Mouse (Mus musculus) lung, embryonic 16.5 days (tissue): ENCODE measurements at regions not wholly inside any gene's neighbourhood (a gene's known extent, or its start where the extent isn't known, plus 50 kb on each side); places are given as distances from the start of the nearest gene placed in this dataset.

Source experiments
- ATAC-seq: fragments of 200-750 bp; cut with Nextera tagmentation; 2 replicates; pipeline ENCODE4 v1.8.0; 2017; ENCODE audit warnings: low read depth, mild to moderate bottlenecking, moderate library complexity
- H3K27ac ChIP-seq: fragments of 300-500 bp; sonication (generic); 2 replicates; pipeline ENCODE4 v1.5.1; 2014; ENCODE audit warnings: mild to moderate bottlenecking, control low read depth, low read length
- H3K27me3 ChIP-seq: fragments of 300-500 bp; sonication (generic); 2 replicates; pipeline ENCODE4 v1.6.1; 2014; ENCODE audit warnings: low read depth, low read length, mixed read lengths; ENCODE audit not compliant: control insufficient read depth, insufficient read depth
- H3K36me3 ChIP-seq: fragments of 300-500 bp; sonication (generic); 2 replicates; pipeline ENCODE4 v1.6.1; 2014; ENCODE audit warnings: low read length; ENCODE audit not compliant: control insufficient read depth, insufficient read depth
- H3K4me1 ChIP-seq: fragments of 300-500 bp; sonication (generic); replicated peaks from 2 replicates; pipeline ENCODE4 v1.6.1; 2014; ENCODE audit warnings: low read length, mixed read lengths; ENCODE audit not compliant: control insufficient read depth, insufficient read depth
- H3K4me2 ChIP-seq: fragments of 300-500 bp; sonication (generic); 2 replicates; pipeline ENCODE4 v1.6.1; 2014; ENCODE audit warnings: low read depth, low read length, control low read depth
- H3K4me3 ChIP-seq: fragments of 300-500 bp; sonication (generic); 2 replicates; pipeline ENCODE4 v1.5.1; 2014; ENCODE audit warnings: mild to moderate bottlenecking, low read length, control low read depth
- H3K9ac ChIP-seq: fragments of 300-500 bp; sonication (generic); 2 replicates; pipeline ENCODE4 v1.6.1; 2014; ENCODE audit warnings: low read length, control low read depth
- H3K9me3 ChIP-seq: fragments of 300-500 bp; sonication (generic); 2 replicates; pipeline ENCODE4 v1.6.1; 2016; ENCODE audit warnings: low read length; ENCODE audit not compliant: control insufficient read depth
- WGBS: fragments of 180-500 bp; shearing (Covaris S2); extraction: QIAGEN DNeasy Blood & Tissue Kit; methylation state at CpG from one replicate; pipeline ENCODE4 v1.1.7; 2014; 5-methylcytosine and 5-hydroxymethylcytosine counted together

DNA sequence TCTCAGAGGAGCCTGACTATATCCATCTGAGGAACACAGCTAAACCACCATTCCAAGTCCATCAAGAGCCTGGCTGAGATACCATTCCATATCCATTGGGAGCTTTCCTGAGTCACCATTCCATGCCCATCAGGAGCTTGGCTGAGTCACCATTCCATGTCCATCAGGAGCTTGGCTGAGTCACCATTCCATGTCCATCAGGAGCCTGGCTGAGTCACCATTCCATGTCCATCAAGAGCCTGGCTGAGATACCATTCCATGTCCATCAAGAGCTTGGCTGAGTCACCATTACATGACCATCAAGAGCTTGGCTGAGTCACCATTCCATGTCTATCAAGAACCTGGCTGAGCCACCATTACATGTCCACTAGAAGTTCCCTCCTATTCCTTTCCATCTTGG is 288.7 kb upstream of the N4bp1 start:
- Histone ChIP-seq H3K27ac (no peak overlapping the region), H3K4me1 (no peaks in the 10 kb centered on the region), H3K27me3 (no peaks in the 10 kb centered on the region), H3K4me3 (no peak overlapping the region), H3K4me2 (no peak overlapping the region), H3K36me3 (no peaks in the 10 kb centered on the region), H3K9ac (no peak overlapping the region), H3K9me3 (no peaks in the 10 kb centered on the region)
- ATAC-seq, result no peak

DNA sequence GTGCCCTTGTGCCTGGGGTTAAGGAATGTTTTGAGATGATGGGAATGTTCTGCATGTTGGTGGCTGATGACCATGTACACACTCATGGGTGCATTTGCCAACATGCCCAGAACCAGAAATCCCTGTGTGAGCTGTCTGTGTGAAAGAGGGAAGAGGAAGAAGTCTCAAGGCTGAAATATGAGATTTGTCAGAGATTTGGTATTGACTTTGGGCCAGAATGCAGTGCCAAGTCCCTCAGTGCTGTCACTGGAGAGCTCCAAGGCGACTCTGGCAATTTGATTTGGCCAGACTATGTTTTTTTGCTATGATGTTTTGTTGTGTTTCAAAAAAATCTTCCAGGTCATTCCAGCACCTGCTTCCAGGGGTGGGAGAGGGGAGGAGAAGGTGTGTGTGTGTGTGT is 281.7 kb upstream of the N4bp1 start:
- Histone ChIP-seq H3K27ac (no peak overlapping the region), H3K4me3 (no peak overlapping the region), H3K4me1 (no peaks in the 10 kb centered on the region), H3K36me3 (no peaks in the 10 kb centered on the region), H3K9ac (no peak overlapping the region), H3K9me3 (no peaks in the 10 kb centered on the region), H3K4me2 (no peak overlapping the region), H3K27me3 (no peaks in the 10 kb centered on the region)
- ATAC-seq, result no peak
- WGBS, result 45% methylated on average over 1 of the region's 1 CpGs

DNA sequence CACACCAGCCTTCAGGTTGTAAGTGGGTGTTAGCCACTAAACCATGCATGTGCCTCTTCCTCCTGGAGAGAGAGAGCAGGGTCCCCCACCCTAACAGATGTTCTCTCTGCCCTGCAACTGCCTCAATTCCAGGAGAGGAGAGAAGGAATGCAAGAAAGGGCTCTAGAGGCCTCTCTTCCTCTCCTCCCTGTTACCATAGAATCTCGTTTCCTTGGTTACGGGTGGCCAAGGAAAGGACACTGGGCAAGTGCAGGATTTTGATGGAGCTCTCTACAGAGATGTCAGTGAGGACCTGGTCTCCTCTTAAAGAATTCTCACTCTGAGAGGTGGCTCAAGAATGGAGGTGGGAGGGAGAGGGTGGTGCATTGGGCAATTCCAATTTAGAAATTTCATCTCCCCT is 275.4 kb upstream of the N4bp1 start:
- no peaks in the 10 kb centered on the region for H3K36me3 ChIP-seq
- no peak overlapping the region for H3K4me2 ChIP-seq
- no peak overlapping the region for H3K27ac ChIP-seq
- H3K4me1 ChIP-seq, result no peaks in the 10 kb centered on the region
- no peak overlapping the region for H3K4me3 ChIP-seq
- no peaks in the 10 kb centered on the region for H3K27me3 ChIP-seq
- WGBS, result 61% methylated on average over 2 of the region's 2 CpGs
- no peaks in the 10 kb centered on the region for H3K9me3 ChIP-seq
- ATAC-seq, result no peak
- no peak overlapping the region for H3K9ac ChIP-seq

DNA sequence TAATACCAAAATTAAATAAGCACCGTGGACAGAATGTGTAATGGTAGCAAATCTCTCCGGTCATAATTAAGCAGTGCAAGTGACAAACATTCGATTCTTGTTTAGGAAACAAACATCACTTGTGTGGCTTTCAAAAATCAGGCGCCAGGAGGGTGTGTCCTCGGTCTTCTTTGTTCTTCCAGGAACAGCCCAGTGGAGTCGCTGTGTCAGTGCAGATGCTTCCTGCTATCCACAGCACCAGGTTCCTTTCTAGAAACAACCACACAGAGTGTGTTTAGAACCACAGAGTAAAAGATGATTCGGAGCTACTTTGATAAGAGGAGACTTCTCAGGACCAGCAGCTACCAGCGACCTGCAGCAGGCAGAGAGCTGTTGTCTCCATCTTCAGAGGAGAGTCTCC is 273.3 kb upstream of the N4bp1 start:
- Histone ChIP-seq H3K4me3 (no peak overlapping the region), H3K9me3 (no peaks in the 10 kb centered on the region), H3K9ac (no peak overlapping the region), H3K4me2 (no peak overlapping the region), H3K27me3 (no peaks in the 10 kb centered on the region), H3K36me3 (no peaks in the 10 kb centered on the region), H3K4me1 (no peaks in the 10 kb centered on the region), H3K27ac (no peak overlapping the region)
- ATAC-seq, result no peak
- WGBS, result 50% methylated on average over 8 of the region's 8 CpGs

DNA sequence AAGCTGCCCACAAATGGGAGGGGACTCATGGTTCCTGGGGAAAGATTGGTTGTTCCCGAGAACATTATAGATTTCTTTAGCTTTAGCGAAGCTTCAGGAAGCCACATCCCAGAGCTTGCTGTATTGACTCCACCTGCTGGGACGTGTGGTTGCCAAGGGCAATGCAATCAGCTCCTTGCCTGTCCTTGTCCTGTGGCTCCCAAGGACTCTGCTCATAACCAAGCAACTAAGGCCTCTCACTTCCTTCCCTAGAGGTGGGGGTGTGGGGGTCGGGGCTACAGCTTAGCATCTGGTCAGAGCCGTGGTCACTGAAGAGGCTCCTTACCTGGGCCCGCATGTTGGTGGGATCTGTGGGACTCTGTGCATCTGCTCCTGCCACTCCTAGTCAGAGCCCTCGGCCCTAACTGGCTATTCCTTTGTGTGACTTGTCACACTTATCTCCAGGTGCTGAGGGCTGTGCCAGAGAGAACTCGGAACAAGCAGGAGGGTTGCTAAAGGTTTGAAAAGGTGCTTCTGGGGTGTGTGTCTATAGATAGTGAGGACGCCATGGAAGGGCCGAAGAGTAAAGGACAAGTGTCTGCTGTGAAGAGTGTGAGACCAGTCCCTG is 270.9 kb upstream of the N4bp1 start:
- Histone ChIP-seq H3K9me3 (no peaks in the 10 kb centered on the region), H3K27ac (no peak overlapping the region), H3K9ac (no peak overlapping the region), H3K4me1 (no peaks in the 10 kb centered on the region), H3K4me2 (no peak overlapping the region), H3K36me3 (no peaks in the 10 kb centered on the region), H3K4me3 (no peak overlapping the region), H3K27me3 (no peaks in the 10 kb centered on the region)
- 50% methylated on average over 10 of the region's 10 CpGs for WGBS
- ATAC-seq, result 0 out of 2 replicates have a peak, but pooled peaks have one; percentile 20

DNA sequence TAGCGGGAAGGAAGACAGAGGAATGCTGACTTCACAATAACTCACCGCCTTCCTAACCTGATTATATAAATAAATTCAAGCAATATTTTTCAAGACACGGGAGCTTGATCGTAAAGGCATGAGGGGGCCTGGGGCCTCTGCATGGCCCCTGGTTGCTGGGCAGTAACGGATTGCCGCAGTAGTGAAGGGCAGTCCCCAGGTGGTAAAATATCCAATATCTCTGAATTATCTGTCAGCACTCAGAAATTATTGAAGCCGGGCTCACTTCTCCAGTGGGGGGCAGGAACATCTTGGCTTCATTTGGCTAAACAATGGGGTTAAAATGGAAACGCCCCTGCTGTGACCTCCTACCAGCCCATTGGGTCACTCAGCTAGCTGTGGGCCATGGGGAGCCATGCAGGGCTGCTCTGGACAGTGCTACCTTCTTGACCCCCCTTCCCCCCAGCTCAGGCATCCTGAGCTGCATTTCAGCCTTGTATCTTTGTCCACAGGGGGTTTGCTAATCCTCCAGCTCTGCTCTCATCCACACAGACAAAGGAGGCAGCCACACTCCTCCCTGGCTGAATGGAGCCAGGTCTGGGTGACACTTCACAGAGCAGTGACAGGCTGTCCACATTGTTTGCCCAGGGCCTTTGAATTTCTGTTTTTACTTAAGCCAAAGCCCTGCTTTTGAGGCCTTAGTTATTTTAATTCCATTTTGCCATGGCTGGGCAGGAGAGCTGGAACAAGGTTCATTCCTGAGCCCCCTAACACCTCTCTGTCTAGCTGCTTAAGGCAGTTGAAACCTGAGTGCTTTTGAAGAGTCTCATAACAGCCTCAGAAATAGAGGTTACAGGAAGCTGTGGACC is 267.2 kb upstream of the N4bp1 start:
- WGBS, result 39% methylated on average over 8 of the region's 8 CpGs
- H3K4me1 ChIP-seq, result no peaks in the 10 kb centered on the region
- no peak for ATAC-seq

DNA sequence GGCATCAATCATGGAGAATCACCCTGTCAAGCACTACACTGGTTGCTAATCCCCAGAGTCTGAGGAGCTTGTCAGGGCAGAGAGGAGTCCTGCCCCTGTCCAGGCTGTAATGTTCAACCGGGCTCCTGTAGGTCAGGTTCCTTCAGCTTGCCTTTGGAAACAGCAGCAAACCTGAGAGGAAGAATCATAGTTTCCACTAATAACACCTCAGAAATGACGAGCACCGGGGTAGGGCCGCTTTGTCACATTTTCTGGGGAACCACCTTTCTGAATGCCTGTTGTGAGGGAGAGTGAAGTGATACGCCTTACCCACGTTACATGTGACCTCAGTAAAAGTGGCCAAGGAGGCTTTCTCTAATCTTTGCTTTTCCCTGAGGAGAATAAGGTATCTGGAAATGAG is 263.8 kb upstream of the N4bp1 start:
- whole genome bisulfite sequencing, result 78% methylated on average over 6 of the region's 6 CpGs
- Histone ChIP-seq H3K4me3 (no peak overlapping the region), H3K4me1 (peaks cover 3% of the 10 kb centered on the region; the same call in 1 of the 2 replicates), H3K9ac (no peak overlapping the region), H3K27ac (no peak overlapping the region), H3K36me3 (no peaks in the 10 kb centered on the region), H3K9me3 (peaks cover 4% of the 10 kb centered on the region; the same call in 1 of the 2 replicates), H3K27me3 (no peaks in the 10 kb centered on the region), H3K4me2 (no peak overlapping the region)
- no peak for ATAC-seq

More for the DNA sequence above, 267.2 kb upstream of the N4bp1 start:
- Histone ChIP-seq H3K27ac (no peak overlapping the region), H3K27me3 (no peaks in the 10 kb centered on the region), H3K4me2 (no peak overlapping the region), H3K36me3 (no peaks in the 10 kb centered on the region), H3K4me3 (no peak overlapping the region), H3K9me3 (no peaks in the 10 kb centered on the region), H3K9ac (no peak overlapping the region)

DNA sequence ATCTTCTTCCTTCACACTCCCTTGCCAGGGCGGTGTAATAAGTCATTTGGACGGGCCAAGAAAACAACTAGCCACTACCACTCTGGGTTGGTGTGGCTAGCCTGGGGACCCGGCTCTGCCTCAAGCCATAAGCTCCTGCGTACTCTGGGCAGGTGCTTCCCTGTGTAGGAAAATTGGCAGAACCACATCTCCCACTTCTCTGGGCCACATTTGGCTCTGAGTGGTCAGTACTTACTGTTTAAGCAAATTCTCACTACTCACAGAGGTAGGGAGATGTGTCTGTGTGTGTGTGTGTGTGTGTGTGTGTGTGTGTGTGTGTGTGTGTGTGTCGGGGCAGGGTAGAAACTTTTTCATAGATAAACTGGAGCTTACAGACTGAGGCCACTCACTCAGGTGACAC is 262.6 kb upstream of the N4bp1 start:
- no peak overlapping the region for H3K4me2 ChIP-seq
- H3K27ac ChIP-seq, result no peak overlapping the region
- no peaks in the 10 kb centered on the region for H3K27me3 ChIP-seq
- peaks cover 3% of the 10 kb centered on the region; the same call in 1 of the 2 replicates for H3K4me1 ChIP-seq
- H3K9ac ChIP-seq, result no peak overlapping the region
- H3K9me3 ChIP-seq, result peaks cover 5% of the 10 kb centered on the region; the same call in 1 of the 2 replicates
- 64% methylated on average over 5 of the region's 5 CpGs for WGBS
- no peak overlapping the region for H3K4me3 ChIP-seq
- ATAC-seq, result no peak
- no peaks in the 10 kb centered on the region for H3K36me3 ChIP-seq

DNA sequence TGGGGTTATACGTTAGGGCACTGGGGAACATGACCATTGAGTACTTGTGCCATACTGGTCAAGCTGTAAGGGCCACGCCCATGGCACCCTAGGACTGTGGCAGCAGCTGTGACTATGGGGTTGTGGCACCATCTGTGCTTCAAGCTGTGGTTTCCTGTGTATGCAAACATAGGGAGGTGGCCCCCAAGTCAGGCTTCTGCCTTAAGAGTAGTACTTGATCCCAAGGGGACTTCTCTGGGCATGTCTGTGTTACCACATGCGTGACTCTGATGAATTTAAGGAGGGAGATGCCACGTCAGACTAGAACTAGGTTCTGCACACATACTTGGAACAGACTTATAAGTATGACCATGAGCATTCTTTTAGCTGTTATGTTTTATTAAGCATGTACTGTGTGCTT is 252.4 kb upstream of the N4bp1 start:
- Histone ChIP-seq H3K27ac (no peak overlapping the region), H3K36me3 (no peaks in the 10 kb centered on the region), H3K9me3 (no peaks in the 10 kb centered on the region), H3K4me3 (no peak overlapping the region), H3K9ac (no peak overlapping the region), H3K4me1 (no peaks in the 10 kb centered on the region), H3K4me2 (no peak overlapping the region), H3K27me3 (no peaks in the 10 kb centered on the region)
- WGBS, result 91% methylated on average over 4 of the region's 4 CpGs
- ATAC-seq, result no peak
